Mouse (Mus musculus): ENCODE data around the gene Actg2. TPM values are rescaled to one million over a fixed set of nuclear protein-coding genes. Genes with fewer than 3 reads are reported as not detected.
A peak's percentile ranks its signal among the peaks of the same experiment; 100 is the strongest.
"Not testable (repeated sequence)": the region's sequence is repeated elsewhere in the genome, so short reads cannot be mapped to it uniquely, and the experiment has no call there.

Gene Actg2
- under 1 TPM in 3 of 4 experiments, not detected in 1; 0.28 to 0.52 (median 0.30) TPM for total RNA-seq (2022)

DNA sequence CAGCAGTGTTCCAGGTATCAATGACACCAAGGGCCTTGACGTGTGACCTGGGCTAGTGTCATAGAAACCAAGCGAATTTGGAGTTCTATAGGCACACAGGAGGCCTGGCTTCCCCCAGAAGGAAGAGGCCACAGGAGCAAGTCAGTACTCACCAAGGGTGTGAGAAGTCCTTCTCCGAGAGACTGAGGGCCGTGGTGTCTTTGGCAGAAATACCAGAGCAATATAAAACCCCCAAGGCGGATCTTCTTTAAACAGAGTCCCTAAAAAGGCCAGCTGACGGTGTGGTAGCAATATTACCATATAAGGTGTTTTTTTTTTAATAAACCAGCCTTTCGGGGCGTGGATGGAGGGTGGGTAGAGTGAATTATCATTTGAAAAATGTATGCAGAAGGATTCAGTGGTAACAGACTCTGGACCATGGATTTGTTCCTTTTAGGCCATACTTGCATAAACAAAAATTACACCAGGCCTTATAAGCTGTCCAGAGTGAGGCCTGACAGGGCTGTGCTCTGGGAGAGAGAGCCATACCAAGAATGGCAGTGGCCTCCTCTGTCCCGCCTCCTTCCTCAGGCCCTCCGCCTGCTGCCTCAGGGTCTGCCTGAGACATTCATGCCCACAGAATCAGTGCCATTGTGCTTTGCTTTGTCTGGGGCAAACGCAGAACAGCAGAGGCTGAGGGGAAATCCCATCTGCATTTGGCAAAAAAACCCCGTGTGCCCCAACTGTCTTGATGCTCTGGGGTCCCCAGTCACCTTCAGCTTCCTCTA is at the start of gene Actg2:
TSS of gene Actg2 (minus strand) at position 238 of the 767 bp plus-strand sequence.
- no peak for DNase-seq

DNA sequence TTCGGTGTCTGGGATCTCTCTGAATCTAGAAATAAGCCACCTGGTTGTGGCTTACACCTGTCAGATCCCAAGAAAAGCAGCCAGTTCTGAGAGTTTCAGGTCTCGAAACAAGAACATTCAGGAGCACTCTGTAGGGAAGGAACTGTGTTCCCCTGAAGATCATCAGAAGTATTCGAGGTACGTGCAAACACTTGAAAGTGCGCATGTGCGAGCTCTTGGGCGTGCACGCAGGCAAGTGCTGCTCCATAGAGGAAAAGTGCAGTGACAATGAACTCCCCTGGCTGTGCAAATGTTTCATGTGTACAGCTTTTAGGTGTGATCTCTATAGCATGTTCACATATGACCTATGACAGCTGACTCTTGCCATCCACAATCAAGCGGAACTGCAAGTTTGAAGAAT is 49.3 kb upstream of the Actg2 start:
- not testable (repeated sequence) for DNase-seq

DNA sequence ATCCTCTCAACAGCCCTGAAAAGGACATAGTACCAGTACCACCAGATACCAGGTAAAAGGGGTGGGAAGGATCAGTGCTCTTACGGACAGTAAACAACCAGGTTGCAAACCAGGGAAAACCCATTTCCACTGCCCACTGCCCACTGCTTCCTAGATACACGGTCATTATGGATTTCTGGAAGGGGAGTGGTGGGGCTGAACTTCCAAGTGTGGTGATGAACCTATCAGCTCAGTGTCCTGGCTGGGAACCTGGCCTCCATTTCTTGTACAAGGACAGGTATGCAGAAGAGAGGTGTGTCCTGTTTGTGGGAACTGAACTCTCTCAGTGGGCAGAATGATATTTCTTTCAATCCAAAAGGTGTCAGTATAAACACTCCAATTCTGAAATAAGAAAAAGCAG is 47.5 kb upstream of the Actg2 start:
- DNase-seq = no peak

DNA sequence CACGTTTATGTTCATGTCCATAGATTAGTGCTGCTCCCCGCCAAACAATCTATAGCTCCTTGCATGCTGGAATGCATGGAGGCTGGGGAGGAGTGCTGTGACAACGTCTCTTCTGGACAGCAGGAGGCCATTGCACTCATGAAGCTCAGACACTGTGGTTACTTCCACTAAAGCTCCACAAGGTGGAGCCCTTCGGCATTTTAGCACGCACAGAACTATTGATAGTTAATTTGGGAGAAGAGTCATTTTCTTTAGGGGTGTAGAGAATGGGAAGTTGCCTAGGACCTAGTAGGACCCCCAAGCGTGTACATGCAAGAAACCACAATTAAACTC is 46.8 kb upstream of the Actg2 start:
- no peak for DNase-seq

DNA sequence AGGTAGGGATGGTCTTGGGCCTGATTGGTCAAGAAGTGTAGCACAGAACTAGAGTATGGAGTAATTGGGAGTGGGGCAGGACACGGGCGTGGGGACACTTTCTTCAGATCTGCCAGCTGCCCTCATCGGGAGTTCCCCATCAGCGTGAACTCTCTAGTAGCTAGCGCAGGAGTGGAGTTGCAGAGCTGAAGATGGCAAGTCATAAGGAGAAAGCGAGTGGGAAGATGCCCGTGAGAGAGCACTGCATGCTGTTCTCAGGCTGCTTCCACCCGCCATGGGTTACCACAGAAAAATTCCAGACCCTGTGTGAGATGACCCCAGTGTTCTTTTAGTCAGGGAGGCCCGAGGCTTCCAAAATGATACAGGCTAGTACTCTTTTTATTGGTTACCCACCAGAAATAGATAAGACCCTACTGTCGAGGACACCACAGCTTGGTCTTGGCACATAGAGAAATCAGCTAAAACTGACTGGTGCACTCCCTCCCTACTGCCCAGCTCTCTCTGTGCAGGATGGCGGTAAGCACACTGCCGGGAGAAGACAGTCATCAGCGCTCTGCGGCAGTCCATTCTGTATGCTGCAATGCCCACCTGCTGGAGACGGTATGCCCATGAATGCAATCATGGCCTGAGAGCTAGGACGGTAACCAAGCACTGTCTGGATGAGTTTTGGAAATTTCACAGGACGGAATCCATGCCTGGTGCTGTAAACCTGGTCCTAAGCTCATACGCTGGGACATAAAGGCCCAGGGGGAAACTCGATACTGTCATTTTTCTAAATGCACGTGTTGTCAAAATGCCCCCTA is 46.3 kb upstream of the Actg2 start:
- no peak for DNase-seq

DNA sequence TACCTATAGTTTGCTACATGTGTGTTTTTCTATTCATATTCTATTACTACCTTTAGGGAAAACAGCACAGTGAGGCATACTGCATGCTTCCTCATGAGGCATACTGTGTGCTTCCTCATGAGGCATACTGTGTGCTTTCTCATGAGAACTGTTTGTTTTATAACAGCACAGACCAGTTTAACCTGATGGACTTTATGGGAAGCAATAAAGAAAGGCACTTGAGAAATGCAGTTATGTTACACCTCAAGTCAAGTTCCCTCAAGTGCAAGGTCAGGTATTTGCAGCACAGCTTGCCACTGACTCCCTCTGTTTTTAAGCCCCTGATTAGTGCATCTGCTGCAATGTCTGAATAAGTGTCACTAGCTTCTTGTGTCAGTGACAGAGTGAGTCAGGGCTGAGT is 41.5 kb upstream of the Actg2 start:
- no peak for DNase-seq

DNA sequence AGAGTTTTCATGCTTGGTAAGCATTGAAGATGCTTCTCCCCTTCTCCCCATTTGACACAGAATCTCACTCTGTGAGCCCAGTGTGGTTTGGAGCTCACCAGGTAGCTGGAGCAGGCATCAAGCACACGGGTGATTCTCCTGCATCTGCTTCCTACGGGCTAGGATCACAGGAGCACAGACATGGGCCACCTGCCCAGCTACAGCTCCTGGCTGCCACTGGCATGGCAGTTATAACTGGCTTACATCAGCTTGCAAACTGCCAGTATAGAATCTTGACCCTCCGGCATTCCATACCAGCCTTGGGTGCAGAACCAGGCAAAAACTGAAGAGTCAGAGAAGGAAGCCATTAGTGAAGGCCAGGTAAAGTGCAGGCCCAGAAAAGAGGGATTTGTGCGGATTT is 39.5 kb upstream of the Actg2 start:
- DNase-seq = no peak

DNA sequence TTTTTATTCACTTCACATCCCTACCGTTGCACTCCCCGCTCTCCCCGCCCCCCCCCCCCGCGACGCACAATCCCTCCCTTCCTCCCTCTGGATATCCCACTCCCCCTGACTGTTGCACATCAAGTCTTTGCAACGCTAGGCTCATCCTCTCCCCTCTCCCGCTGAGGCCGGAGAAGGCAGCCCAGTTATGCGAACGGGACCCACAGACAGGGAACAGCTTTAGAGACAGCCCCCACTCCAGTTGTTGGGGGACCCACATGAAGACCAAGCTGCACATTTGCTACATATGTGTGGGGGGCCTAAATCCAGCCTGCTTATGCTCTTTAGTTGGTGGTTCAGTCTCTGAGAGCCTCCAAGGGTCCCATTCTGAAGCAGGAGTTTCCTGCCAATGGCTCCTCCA is 36.6 kb upstream of the Actg2 start, which contains the start of gene Stambp:
TSS of gene Stambp (minus strand) at position 59 of the 400 bp plus-strand sequence.
- no peak for DNase-seq

DNA sequence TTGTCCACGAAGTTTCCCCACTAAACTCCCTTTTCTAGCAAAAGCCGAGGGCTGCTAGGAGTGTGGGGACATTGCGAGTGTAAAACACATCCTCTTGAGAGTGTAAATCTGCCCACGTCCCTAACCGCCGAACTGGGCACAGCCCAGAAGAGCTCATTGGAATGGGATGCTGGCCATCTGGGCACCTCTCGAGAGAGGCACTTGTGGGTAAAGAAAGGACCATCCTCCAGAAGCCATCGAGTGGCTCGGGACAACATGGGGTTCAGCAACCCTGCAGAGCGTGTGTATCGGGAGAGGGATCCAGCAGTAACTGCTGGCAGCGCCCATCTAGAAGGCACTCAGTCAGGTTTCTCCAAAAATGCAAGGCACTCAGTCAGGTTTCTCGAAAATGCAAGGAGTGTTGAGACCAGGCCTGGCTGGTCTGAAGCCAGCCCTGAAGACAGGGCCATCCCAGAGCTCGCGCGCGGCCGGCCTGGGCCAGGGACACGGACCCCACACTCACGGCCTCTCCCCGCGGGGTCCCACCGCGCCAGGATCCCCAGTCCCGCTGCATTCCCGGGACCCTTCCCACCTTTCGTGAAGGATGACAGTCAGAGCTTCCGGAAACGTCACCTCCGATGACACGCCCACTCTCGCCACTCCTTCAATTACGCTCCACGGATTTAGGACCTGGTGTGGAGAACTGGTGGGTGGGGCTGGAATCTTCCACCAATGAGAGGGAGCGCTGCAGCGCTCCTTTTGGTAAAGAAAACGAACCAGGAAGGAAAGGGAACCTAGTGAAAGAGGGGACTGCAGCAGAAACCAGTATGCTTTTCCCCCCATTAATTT is 36.0 kb upstream of the Actg2 start:
- DNase-seq = peak; percentile 90

DNA sequence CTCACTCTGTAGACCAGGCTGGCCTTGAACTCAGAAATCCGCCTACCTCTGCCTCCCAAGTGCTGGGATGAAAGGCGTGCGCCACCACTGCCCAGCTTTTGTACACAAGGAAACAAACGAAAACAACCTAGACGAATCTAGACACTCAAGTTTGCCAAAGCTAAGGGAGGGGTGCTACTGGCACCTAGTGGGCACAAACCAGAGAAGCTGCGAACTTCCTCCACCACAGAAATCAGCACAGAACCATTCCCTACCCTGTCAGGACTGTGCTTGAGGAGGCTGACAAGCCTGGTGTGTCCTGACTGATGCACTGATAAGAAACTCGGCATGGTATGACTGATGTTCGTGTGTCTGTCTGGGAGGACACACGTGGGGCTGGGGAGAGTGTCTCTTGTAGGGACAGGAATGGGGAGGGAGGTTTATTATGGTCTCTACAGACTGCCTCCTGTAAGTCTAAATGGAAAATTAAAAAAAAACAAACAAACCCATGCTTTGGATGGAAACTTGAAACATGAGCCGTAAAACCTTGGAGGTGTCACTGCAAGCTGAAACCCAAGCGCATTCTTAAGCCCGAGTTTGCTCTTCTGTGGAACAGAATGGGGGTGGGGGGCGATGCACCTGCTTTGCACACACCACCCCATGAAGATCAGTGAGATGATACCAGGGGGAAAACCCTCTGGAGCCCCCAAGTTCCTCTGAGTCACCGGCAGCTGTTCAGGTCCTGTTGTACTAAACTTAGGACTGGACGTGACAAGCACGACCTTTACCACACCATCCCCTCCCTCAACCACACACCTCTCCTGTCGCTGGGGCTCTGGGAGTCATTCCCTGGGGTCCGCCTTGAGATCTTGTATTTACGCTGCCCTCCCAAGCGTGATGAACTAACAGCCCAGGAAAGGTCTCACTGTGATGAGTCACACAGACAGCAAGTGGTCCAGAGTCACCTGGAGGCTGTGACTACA is 33.1 kb upstream of the Actg2 start:
- no peak for DNase-seq

DNA sequence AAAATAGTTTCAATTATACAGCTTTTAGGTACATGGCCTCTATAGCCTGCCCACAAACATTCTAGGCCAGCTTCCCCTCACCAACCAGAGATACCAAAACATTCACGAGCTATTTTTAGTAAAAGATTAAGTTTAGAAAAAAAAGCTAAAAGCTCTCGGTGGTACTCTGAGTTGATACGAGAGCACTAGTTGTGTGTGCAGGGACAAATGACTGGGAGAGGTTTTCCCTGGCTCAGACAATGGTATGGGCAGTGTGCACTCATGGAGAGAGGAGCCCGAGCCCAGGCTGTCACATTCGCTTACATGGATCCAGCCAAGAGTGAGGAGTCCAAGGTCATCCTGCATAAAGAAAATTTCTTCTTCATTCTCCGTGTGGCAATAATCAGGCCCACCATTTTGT is 19.9 kb upstream of the Actg2 start:
- no peak for DNase-seq

DNA sequence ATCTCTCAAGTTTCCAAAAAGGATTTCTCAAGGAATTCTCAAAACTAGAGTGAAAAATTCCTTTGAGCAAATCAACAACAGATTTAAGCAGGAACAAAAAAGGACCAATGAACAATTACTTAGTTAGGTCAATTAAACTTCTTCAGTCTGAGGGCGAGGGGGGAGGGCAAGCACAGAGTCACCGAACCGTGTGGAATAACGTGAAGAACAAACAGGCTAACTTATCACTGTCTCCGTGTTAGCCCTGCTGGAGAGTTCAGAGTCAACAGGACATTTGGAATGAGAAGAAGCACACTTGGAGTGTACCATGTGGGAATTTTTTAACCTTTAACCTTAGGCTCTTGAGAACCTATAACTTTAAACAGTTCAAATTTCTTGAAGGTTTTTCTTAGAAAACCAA is 12.3 kb upstream of the Actg2 start:
- no peak for DNase-seq

DNA sequence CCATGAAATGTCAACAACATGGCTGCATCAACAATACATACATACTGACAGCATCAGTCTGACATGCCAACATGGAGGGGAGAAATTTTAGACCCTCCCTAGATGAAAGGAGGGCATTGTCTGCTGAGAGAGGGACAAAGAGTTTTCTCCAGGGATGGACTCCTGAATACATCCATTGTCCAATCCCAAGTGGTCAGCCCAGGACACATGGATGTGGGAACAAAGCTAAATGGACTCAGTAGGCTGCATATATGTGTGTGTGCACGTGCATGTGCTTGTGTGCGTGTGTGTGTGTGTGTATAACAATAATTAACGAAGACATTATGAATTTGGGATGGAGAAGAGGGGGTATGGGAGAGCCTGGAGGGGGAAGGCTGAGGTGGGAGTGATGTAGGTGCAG is 9.7 kb upstream of the Actg2 start:
- no peak for DNase-seq

DNA sequence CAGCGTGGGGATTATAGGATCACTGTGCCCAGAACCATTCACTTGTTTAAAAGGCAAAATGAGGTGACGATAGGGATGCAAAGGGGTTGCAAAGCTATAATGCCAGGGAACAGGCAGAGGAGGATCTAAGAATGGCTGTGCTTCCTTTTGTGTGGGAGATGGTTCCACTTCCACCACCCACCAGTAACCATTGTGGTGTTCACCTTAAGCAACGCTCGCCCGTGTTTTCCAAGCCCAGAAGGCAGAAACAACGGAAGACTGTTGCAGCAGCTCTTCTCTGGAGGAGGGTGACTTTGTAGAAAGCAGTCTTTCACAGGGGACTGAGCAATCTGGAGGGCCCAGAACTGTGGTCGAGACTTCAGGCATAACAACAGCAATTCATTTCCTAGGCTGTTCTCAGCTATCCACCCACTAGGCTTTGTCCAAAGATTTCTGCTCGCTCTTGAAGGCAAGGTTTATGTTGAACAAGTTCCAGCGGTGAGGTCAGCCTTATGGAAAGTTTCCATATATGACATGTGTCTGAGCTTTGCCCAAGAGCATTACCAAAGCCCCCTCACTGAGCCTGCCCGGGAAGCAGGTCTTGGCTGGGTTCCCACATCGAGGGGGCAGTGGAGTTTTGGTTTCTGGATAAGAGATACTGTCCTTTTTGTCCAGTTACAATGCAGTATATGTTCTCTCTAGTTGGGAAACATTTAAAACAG is 5.8 kb upstream of the Actg2 start:
- no peak for DNase-seq

DNA sequence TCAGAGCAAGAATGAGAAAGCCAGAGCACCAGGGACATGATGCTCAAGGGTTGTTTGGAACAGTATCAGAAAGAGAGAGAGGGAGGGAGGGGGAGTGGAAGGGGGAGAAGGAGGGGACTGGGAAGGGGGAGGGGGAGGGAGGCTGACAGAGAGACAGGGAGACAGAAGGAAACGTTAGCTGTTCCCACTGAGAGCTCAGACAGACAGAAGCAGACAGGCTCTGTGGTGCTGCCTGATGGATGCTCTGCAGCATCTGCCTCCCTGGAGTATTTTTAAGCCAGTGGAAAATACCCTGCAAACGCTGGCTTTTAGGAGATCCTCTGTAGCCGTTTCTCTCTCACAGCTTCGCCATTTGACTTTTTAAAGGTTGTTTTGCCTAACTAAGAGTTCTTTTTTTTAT is 4.0 kb upstream of the Actg2 start:
- DNase-seq = no peak

DNA sequence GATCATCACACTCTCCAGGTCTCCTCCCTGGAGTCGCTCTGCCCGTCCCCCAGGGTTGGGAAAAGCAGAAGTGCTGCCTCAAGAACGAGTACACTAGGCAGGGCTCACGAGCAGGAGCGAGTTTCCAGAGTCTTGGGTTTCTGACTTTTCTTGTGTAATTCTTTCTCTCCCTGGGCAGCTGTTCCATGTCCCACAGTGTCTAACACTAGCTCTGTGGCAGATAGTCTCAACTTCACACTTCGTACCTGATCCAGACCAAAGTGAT is 662 bp upstream of the Actg2 start:
- no peak for DNase-seq

DNA sequence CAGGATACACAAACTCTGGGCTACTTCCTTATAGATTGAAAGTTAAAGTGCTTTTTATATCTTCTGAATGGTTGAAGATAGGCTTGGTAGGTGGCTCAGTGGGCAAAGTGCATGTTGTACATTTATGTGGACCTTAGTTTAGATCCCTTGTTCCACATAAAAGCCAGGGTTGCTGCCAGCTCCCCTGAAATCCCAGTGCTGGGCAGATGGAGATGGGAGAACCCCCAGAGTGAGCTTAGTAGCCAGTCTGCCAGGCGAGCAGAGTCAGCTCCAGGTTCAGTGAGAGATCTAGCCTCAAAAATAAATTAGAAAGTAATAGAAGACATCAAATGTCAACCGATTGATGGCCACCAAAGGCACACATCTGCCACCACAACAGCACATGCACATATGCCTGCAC is 3.5 kb downstream of the Actg2 start:
- no peak for DNase-seq

DNA sequence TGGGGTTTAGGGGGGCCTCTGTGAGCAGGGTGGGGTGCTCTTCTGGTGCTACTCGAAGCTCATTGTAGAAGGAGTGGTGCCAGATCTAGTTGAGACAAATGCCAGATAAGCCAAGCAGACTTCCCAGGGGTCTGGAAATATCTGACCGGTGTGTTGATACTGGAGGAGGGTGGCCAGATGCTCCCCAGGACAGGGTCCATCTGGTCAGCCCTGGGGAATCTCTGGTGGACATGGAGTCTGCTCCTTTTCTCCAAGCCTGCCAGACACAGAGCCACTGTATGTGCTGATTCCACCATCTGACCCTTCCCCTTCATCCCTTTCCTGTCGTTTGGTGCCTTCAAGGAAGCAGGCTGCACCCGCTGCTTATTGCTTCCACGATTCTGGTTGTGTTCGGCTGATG is 12.9 kb downstream of the Actg2 start:
- no peak for DNase-seq

DNA sequence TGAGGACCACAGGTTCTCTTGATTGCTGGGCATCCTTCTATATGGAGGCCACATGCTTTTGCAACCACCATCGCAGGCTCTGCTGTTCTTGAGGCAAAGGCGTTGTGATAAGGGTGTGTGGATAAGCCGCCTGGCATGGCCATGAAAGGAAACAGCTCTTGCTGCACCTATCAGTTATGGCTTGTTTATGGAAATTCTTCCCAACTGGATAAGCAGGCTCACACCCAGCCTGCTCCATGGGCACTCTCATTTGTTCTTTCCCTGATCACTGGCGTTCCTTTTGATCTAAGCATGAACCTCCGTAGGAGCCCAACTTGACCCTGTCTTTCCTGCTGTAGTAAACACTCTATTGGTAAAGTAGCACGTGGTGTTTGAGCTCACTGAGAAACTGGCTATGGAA is 14.3 kb downstream of the Actg2 start:
- no peak for DNase-seq

DNA sequence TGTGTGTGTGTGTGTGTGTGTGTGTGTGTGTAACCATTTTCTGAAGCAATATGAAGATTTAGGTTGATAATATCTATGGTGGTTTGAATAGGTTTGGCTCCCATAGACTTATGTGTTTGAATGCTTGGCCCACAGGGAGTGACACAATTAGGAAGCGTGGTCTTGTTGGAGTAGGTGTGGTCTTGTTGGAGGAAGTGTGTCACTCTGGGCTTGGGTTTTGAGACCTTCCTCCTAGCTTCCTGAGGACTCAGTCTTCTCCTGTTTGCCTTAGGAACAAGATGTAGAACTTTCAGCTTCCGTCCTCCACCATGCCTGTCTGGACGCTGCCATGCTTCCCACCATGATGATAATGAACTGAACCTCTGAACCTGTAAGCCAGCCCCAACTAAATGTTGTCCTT is 17.4 kb downstream of the Actg2 start:
- no peak for DNase-seq

DNA sequence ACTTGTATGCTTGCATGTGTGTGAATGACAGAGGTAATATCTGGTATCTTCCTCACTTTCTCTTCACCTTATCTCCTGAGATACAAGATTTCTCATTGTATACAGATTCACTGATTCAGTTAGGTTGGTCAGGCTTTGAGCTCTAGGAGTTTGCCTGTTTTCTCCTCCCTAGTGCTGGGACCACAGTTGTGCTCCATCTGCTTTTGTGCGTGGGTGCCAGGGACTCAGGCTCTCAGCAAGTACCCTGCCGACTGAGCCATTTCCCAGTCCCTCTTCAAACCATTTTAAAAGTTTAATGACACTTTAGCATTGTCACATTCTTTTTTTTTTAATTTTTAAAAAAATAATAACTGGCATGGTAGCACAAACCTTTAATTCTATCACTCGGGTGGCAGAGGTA is 20.9 kb downstream of the Actg2 start:
- DNase-seq = no peak

DNA sequence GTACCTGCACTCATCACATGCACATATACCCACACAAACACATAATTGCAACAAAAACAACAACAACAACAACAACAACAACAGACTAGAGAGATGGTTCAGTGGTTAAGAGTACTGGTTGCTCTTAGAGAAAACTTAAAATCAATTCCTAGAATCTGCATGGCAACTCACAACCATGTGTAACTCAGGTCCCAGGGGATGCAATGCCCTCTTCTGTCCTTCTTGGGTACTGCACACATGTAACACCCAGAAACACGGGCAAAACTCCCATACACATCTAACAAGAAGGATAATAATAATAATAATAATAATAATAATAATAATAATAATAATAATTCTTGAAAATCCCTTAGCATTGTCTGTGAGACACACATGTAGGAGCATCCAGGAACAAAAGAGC is 23.6 kb downstream of the Actg2 start:
- no peak for DNase-seq
